Mouse (Mus musculus) ES-Bruce4 (cell line): ENCODE measurements around the gene Zfp410.

Experiments
- CTCF ChIP-seq: IDR thresholded peaks from one replicate; pipeline ENCODE4 v1.8.1; 2011; ENCODE audit warnings: low read depth, low read length
- EP300 ChIP-seq: IDR thresholded peaks from 2 replicates; pipeline ENCODE4 v1.6.1; 2011; ENCODE audit warnings: low read depth, low read length; ENCODE audit not compliant: insufficient read depth
- POLR2A ChIP-seq: IDR thresholded peaks from one replicate; pipeline ENCODE4 v1.8.1; 2011; ENCODE audit warnings: low read length; ENCODE audit not compliant: insufficient read depth

- TF ChIP-seq POLR2A (no peak), CTCF (no peak), EP300 (no peak)
Observed at GRCm38 (mm10) chr12:84275288-84275687, 41.4 kb upstream of the Zfp410 start.
